Mouse (Mus musculus) thymus, adult 2 months (tissue): Measurements from ENCODE around the gene Gm21680.
"Not testable (repeated sequence)": the region's sequence is repeated elsewhere in the genome, so short reads cannot be mapped to it uniquely, and the experiment has no call there.

ENCODE experiments used
- CTCF ChIP-seq: fragments of 200-500 bp; IDR thresholded peaks from 2 replicates; pipeline ENCODE4 v1.5.1; 2012; ENCODE audit warnings: mild to moderate bottlenecking, control low read depth, low read length, moderate library complexity, borderline replicate concordance; ENCODE audit not compliant: control insufficient read depth, poor library complexity, insufficient read depth; ENCODE audit errors: extremely low read depth
- POLR2A ChIP-seq: fragments of 200-500 bp; IDR thresholded peaks from 2 replicates; pipeline ENCODE4 v1.6.1; 2012; ENCODE audit warnings: mild to moderate bottlenecking, low read length, control low read depth, moderate library complexity; ENCODE audit not compliant: control insufficient read depth, poor library complexity, insufficient read depth; ENCODE audit errors: extremely low read depth

GRCm38 (mm10) chr5:25954317-25954716, 18.1 kb downstream of the Gm21680 start, which contains the start of gene Gm21671:
- TF ChIP-seq CTCF, POLR2A: not testable (repeated sequence)
